In genomic region chr14:111553891-111554290, GRCm38 (mm10) we compare ENCODE assay signal across 27 mouse cellular contexts.
DNase-seq lines count a peak whose midpoint lies in the region; ATAC-seq and TF ChIP-seq lines count a peak whose summit lies in the region.
"Had no signal": no experiment of that assay in that cellular context is flagged by ENCODE, and none has a peak within 500 bp of the region (broad histone marks: within the 10 kb centered on the region; RNA-seq: fewer than 3 reads in every experiment).

No protein-coding gene starts in this region.

- no peaks in the 10 kb centered on the region for H3K36me3 ChIP-seq in G1E (replicated peaks)
- H3K36me3 ChIP-seq: embryonic facial prominence, embryonic 12.5 days; embryonic facial prominence, embryonic 15.5 days; heart, embryonic 10.5 days; heart, embryonic 13.5 days; hindbrain, embryonic 13.5 days had no signal

- DNase-seq in cerebellum, postnatal 14 days: peak; percentile 4 to 5
- DNase-seq in cerebellum, adult 11-12 months: no peak
- DNase-seq in left cerebral cortex, postnatal 4 days: peak; percentile 2
- no peak for DNase-seq in left cerebral cortex, adult 2 months (ENCODE audit: extremely low spot score in 1 of 2, low spot score in 2 of 2)
- no peak for DNase-seq in G1E (ENCODE audit: low spot score)
- DNase-seq in Muller cell, postnatal 12 days (ENCODE audit: inconsistent ontology term): peak; percentile 93
- no peak for DNase-seq in frontal cortex, postnatal 36 days (ENCODE audit: low spot score in 2 of 2)
- DNase-seq: adrenal gland, postnatal 10 days; adrenal gland, postnatal 36 days; B cell, adult 2 months; cerebellum, adult 11 months; cerebellum, adult 8-10 months; forebrain, postnatal 0 days; gastrocnemius, postnatal 10 days; gastrocnemius, postnatal 36 days; heart, adult 2 months; heart, postnatal 14 days; heart, postnatal 4 days had no signal

- H3K4me1 ChIP-seq in G1E (ENCODE audit: insufficient read depth, low read depth, low read length): peaks cover 7% of the 10 kb centered on the region
- H3K4me1 ChIP-seq: embryonic facial prominence, embryonic 12.5 days; embryonic facial prominence, embryonic 15.5 days; heart, embryonic 10.5 days; heart, embryonic 13.5 days; hindbrain, embryonic 13.5 days had no signal

- intact Hi-C loops in left cerebral cortex, postnatal 4 days (cut with DNase I): no loop called here
- intact Hi-C loops in left cerebral cortex, adult 2 months (cut with DNase I): no loop called here

- TF ChIP-seq CTCF in left cerebral cortex, adult 2 months (IDR thresholded peaks at IDR 0.05): no peak
- no peak for TF ChIP-seq CTCF in G1E (IDR thresholded peaks at IDR 0.05; ENCODE audit: low read depth, low read length)

- no peak overlapping the region for H3K27ac ChIP-seq in left cerebral cortex, adult 2 months
- H3K27ac ChIP-seq: embryonic facial prominence, embryonic 12.5 days; embryonic facial prominence, embryonic 15.5 days; heart, adult 2 months; heart, embryonic 10.5 days; heart, embryonic 13.5 days; hindbrain, embryonic 13.5 days had no signal

- no peak overlapping the region for H3K4me3 ChIP-seq in left cerebral cortex, adult 2 months
- no peak overlapping the region for H3K4me3 ChIP-seq in G1E (ENCODE audit: low read depth, low read length)
- H3K4me3 ChIP-seq: embryonic facial prominence, embryonic 12.5 days; embryonic facial prominence, embryonic 15.5 days; heart, adult 2 months; heart, embryonic 10.5 days; heart, embryonic 13.5 days; hindbrain, embryonic 13.5 days had no signal

- H3K27me3 ChIP-seq in G1E (ENCODE audit: insufficient read depth, low read length): no peaks in the 10 kb centered on the region
- H3K27me3 ChIP-seq: CH12.LX; embryonic facial prominence, embryonic 12.5 days; embryonic facial prominence, embryonic 15.5 days; heart, embryonic 13.5 days; hindbrain, embryonic 13.5 days; Patski had no signal

- no peaks in the 10 kb centered on the region for H3K9me3 ChIP-seq in G1E (replicated peaks)
- H3K9me3 ChIP-seq: embryonic facial prominence, embryonic 12.5 days; embryonic facial prominence, embryonic 15.5 days; heart, embryonic 10.5 days; heart, embryonic 13.5 days; hindbrain, embryonic 13.5 days had no signal

- 0 out of 2 replicates have a peak, but pooled peaks have one; percentile 4 for ATAC-seq in G1E (ENCODE audit: extremely low read depth, insufficient number of reproducible peaks, low FRiP score, poor library complexity, severe bottlenecking)
- ATAC-seq: forebrain, embryonic 14.5 days; forebrain, postnatal 0 days; intestine, postnatal 0 days; Patski had no signal

Comparison
In these comparisons a context has a peak if more than half of its experiments do, and no peak if none do; other contexts are left out.
1. DNase-seq: peak in cerebellum, postnatal 14 days (2 of 2), left cerebral cortex, postnatal 4 days (single experiment) and Muller cell, postnatal 12 days (single experiment); none in cerebellum, adult 11-12 months (single experiment), left cerebral cortex, adult 2 months (0 of 2), G1E (single experiment) and frontal cortex, postnatal 36 days (0 of 2).